Mouse (Mus musculus) testis, adult 2 months (tissue): Measurements from ENCODE around the gene Gm19345. TPM values are rescaled to one million over a fixed set of nuclear protein-coding genes. Genes with fewer than 3 reads are reported as not detected.

Experiments
- H3K27ac ChIP-seq: fragments of 200-500 bp; 2 replicates; pipeline ENCODE4 v1.5.1; 2012; ENCODE audit warnings: low read depth, low read length; ENCODE audit not compliant: control insufficient read depth, insufficient read depth
- H3K27me3 ChIP-seq: fragments of 200-500 bp; 2 replicates; pipeline ENCODE4 v1.6.1; 2012; ENCODE audit warnings: mild to moderate bottlenecking, low read length, moderate library complexity; ENCODE audit not compliant: control insufficient read depth, insufficient read depth
- H3K36me3 ChIP-seq: fragments of 200-500 bp; 2 replicates; pipeline ENCODE4 v1.6.1; 2012; ENCODE audit warnings: mild to moderate bottlenecking, low read length; ENCODE audit not compliant: control insufficient read depth, insufficient read depth
- H3K4me1 ChIP-seq: fragments of 200-500 bp; 2 replicates; pipeline ENCODE4 v1.6.1; 2012; ENCODE audit warnings: low read length; ENCODE audit not compliant: control insufficient read depth, insufficient read depth
- H3K4me3 ChIP-seq: fragments of 200-500 bp; 2 replicates; pipeline ENCODE4 v1.5.1; 2012; ENCODE audit warnings: low read depth, mild to moderate bottlenecking, low read length, moderate library complexity, mixed read lengths; ENCODE audit not compliant: control insufficient read depth
- CTCF ChIP-seq: fragments of 200-500 bp; IDR thresholded peaks from 2 replicates; pipeline ENCODE4 v1.5.1; 2012; ENCODE audit warnings: low read depth, mild to moderate bottlenecking, inconsistent platforms, low read length, moderate library complexity; ENCODE audit not compliant: control insufficient read depth, insufficient read depth, insufficient replicate concordance
- POLR2A ChIP-seq: fragments of 200-500 bp; IDR thresholded peaks from 2 replicates; pipeline ENCODE4 v1.6.1; 2012; ENCODE audit warnings: low read depth, mild to moderate bottlenecking, inconsistent platforms, low read length, moderate library complexity; ENCODE audit not compliant: control insufficient read depth
- polyA plus RNA-seq: library from polyadenylated mRNA; depleted of rRNA; stranded (reverse); fragments of >200 nt; gene quantifications from 2 replicates; pipeline ENCODE4 v1.2.3, GENCODE M21; 2012

The Gm19345 gene
- polyA plus RNA-seq, 1 experiment, result 0.21 TPM

GRCm38 (mm10) chr7:19829694-19830093 lies 22.1 kb upstream of the Gm19345 start:
- TF ChIP-seq CTCF (no peak), POLR2A (no peak)
- Histone ChIP-seq H3K4me1 (peaks cover 2% of the 10 kb centered on the region), H3K27ac (no peak overlapping the region), H3K4me3 (no peak overlapping the region), H3K27me3 (no peaks in the 10 kb centered on the region), H3K36me3 (no peaks in the 10 kb centered on the region)

- Histone ChIP-seq H3K27me3 (no peaks in the 10 kb centered on the region), H3K4me3 (no peak overlapping the region), H3K27ac (peak overlapping the region; percentile 56), H3K4me1 (peaks cover 2% of the 10 kb centered on the region), H3K36me3 (no peaks in the 10 kb centered on the region)
- TF ChIP-seq POLR2A (no peak), CTCF (no peak)
Observed at GRCm38 (mm10) chr7:19830682-19831156, 21.1 kb upstream of the Gm19345 start.

- Histone ChIP-seq H3K36me3 (no peaks in the 10 kb centered on the region), H3K4me3 (no peak overlapping the region), H3K27me3 (no peaks in the 10 kb centered on the region), H3K4me1 (peaks cover 2% of the 10 kb centered on the region), H3K27ac (no peak overlapping the region)
- TF ChIP-seq POLR2A (no peak), CTCF (no peak)
Observed at GRCm38 (mm10) chr7:19831837-19832236, 20.0 kb upstream of the Gm19345 start.

GRCm38 (mm10) chr7:19834055-19834454 lies 17.7 kb upstream of the Gm19345 start:
- no peak for TF ChIP-seq POLR2A
- Histone ChIP-seq H3K27ac (no peak overlapping the region), H3K4me3 (no peak overlapping the region), H3K27me3 (no peaks in the 10 kb centered on the region), H3K4me1 (peaks cover 2% of the 10 kb centered on the region), H3K36me3 (no peaks in the 10 kb centered on the region)

- no peak overlapping the region for H3K27ac ChIP-seq
- H3K4me3 ChIP-seq, result no peak overlapping the region
- TF ChIP-seq CTCF (no peak), POLR2A (no peak)
Observed at GRCm38 (mm10) chr7:19836843-19837242, 15.0 kb upstream of the Gm19345 start.

GRCm38 (mm10) chr7:19840371-19840770 lies 11.4 kb upstream of the Gm19345 start:
- TF ChIP-seq POLR2A, result no peak
- H3K36me3 ChIP-seq, result no peaks in the 10 kb centered on the region
- H3K4me3 ChIP-seq, result no peak overlapping the region
- H3K27me3 ChIP-seq, result no peaks in the 10 kb centered on the region
- peaks cover 14% of the 10 kb centered on the region for H3K4me1 ChIP-seq
- peak overlapping the region; percentile 5; the same call in 1 of the 2 replicates for H3K27ac ChIP-seq

More at GRCm38 (mm10) chr7:19836843-19837242, 15.0 kb upstream of the Gm19345 start:
- no peaks in the 10 kb centered on the region for H3K27me3 ChIP-seq
- no peaks in the 10 kb centered on the region for H3K36me3 ChIP-seq
- H3K4me1 ChIP-seq, result peaks cover 4% of the 10 kb centered on the region

GRCm38 (mm10) chr7:19840936-19841335 lies 10.9 kb upstream of the Gm19345 start:
- TF ChIP-seq POLR2A, result no peak
- no peak for TF ChIP-seq CTCF
- H3K36me3 ChIP-seq, result no peaks in the 10 kb centered on the region
- no peak overlapping the region for H3K4me3 ChIP-seq
- peaks cover 14% of the 10 kb centered on the region for H3K4me1 ChIP-seq
- peak overlapping the region; percentile 5; the same call in 1 of the 2 replicates for H3K27ac ChIP-seq
- H3K27me3 ChIP-seq, result no peaks in the 10 kb centered on the region

- Histone ChIP-seq H3K27me3 (no peaks in the 10 kb centered on the region), H3K36me3 (no peaks in the 10 kb centered on the region), H3K4me1 (peaks cover 14% of the 10 kb centered on the region), H3K27ac (no peak overlapping the region), H3K4me3 (no peak overlapping the region)
- TF ChIP-seq POLR2A, result no peak
- TF ChIP-seq CTCF, result no peak
Observed at GRCm38 (mm10) chr7:19841686-19842413, 10.0 kb upstream of the Gm19345 start.
